Mouse (Mus musculus): ENCODE data around the gene Rhobtb1. TPM values are rescaled to one million over a fixed set of nuclear protein-coding genes. Genes with fewer than 3 reads are reported as not detected.
A peak's percentile ranks its signal among the peaks of the same experiment; 100 is the strongest.

Rhobtb1 gene
- total RNA-seq, 4 experiments from 2014 or later = 31.0 to 48.5 (median 41.2) TPM

GRCm38 (mm10) chr10:69163216-69163615 lies 12.0 kb downstream of the Rhobtb1 start:
- no peak for DNase-seq (ENCODE audit: low spot score in 2 of 2)

- DNase-seq (ENCODE audit: low spot score in 2 of 2) = no peak
These were observed 13.9 kb downstream of the Rhobtb1 start for GRCm38 (mm10) chr10:69165125-69165524.

- no peak for DNase-seq (ENCODE audit: low spot score in 2 of 2)
These were observed 14.6 kb downstream of the Rhobtb1 start for GRCm38 (mm10) chr10:69165847-69166246.

GRCm38 (mm10) chr10:69166514-69166913 lies 15.3 kb downstream of the Rhobtb1 start:
- DNase-seq (ENCODE audit: low spot score in 2 of 2) = no peak

GRCm38 (mm10) chr10:69172412-69172811 lies 21.2 kb downstream of the Rhobtb1 start:
- DNase-seq (ENCODE audit: low spot score in 2 of 2) = no peak

- DNase-seq (ENCODE audit: low spot score in 2 of 2) = no peak
These were observed 24.9 kb downstream of the Rhobtb1 start for GRCm38 (mm10) chr10:69176116-69176515.

- DNase-seq (ENCODE audit: low spot score in 2 of 2) = no peak
These were observed 28.1 kb downstream of the Rhobtb1 start for GRCm38 (mm10) chr10:69179341-69179740.

GRCm38 (mm10) chr10:69180997-69181396 lies 29.8 kb downstream of the Rhobtb1 start:
- DNase-seq (ENCODE audit: low spot score in 2 of 2) = no peak

GRCm38 (mm10) chr10:69184903-69185302 lies 33.7 kb downstream of the Rhobtb1 start:
- no peak for DNase-seq (ENCODE audit: low spot score in 2 of 2)

- no peak for DNase-seq (ENCODE audit: low spot score in 2 of 2)
These were observed 34.2 kb downstream of the Rhobtb1 start for GRCm38 (mm10) chr10:69185431-69185830.

GRCm38 (mm10) chr10:69185894-69186893 lies 35.0 kb downstream of the Rhobtb1 start:
- DNase-seq (ENCODE audit: low spot score in 2 of 2) = peak; percentile 24 to 50

GRCm38 (mm10) chr10:69187773-69188443 lies 36.7 kb downstream of the Rhobtb1 start:
- DNase-seq (ENCODE audit: low spot score in 2 of 2) = no peak

GRCm38 (mm10) chr10:69190434-69191160 lies 39.4 kb downstream of the Rhobtb1 start:
- DNase-seq (ENCODE audit: low spot score in 2 of 2) = no peak

- no peak for DNase-seq (ENCODE audit: low spot score in 2 of 2)
These were observed 41.0 kb downstream of the Rhobtb1 start for GRCm38 (mm10) chr10:69192266-69192665.

GRCm38 (mm10) chr10:69193721-69194120 lies 42.5 kb downstream of the Rhobtb1 start:
- DNase-seq (ENCODE audit: low spot score in 2 of 2) = no peak

GRCm38 (mm10) chr10:69204677-69205400 lies 53.6 kb downstream of the Rhobtb1 start:
- no peak for DNase-seq (ENCODE audit: low spot score in 2 of 2)

- no peak for DNase-seq (ENCODE audit: low spot score in 2 of 2)
These were observed 54.8 kb downstream of the Rhobtb1 start for GRCm38 (mm10) chr10:69206081-69206480.

GRCm38 (mm10) chr10:69207481-69207880 lies 56.2 kb downstream of the Rhobtb1 start:
- no peak for DNase-seq (ENCODE audit: low spot score in 2 of 2)

GRCm38 (mm10) chr10:69207981-69208630 lies 56.9 kb downstream of the Rhobtb1 start:
- DNase-seq (ENCODE audit: low spot score in 2 of 2) = peak in 1 of 2 experiments; percentile 76

- no peak for DNase-seq (ENCODE audit: low spot score in 2 of 2)
These were observed 57.5 kb downstream of the Rhobtb1 start for GRCm38 (mm10) chr10:69208705-69209104.
